Mouse (Mus musculus): Measurements from ENCODE around the gene Gadd45gip1. TPM values are rescaled to one million over a fixed set of nuclear protein-coding genes. Genes with fewer than 3 reads are reported as not detected.
A peak's percentile ranks its signal among the peaks of the same experiment; 100 is the strongest.

The Gadd45gip1 gene
- total RNA-seq (2021): 10 to 100 TPM; 17.7 to 23.0 TPM
- long read RNA-seq, experiment 1, transcript Gadd45gip1-201 (2 exons, 2,494 nt): major isoform, 62 of 466 reads
- long read RNA-seq, experiment 1, partial matches to known transcripts: 0 of 466 reads
- long read RNA-seq, experiment 1, other reads (novel, unspliced or antisense): 404 of 466 reads
- long read RNA-seq, experiment 2, transcript Gadd45gip1-201 (2 exons, 2,494 nt): major isoform, 101 of 611 reads
- long read RNA-seq, experiment 2, partial matches to known transcripts: 0 of 611 reads
- long read RNA-seq, experiment 2, other reads (novel, unspliced or antisense): 510 of 611 reads

- no peak for DNase-seq
- intact Hi-C loops (cut with DNase I): no loop called here
Measured at GRCm38 (mm10) chr8:84831490-84831889, at the start of gene Gadd45gip1. TSS of gene Gadd45gip1 (plus strand) at chr8:84831522.

GRCm38 (mm10) chr8:84781686-84782505, 49.4 kb upstream of the Gadd45gip1 start:
- intact Hi-C loops (cut with DNase I): loop anchor here (2.0 kb wide), 1 partner anchor 17 kb away; no protein-coding TSS in a partner anchor
- DNase-seq: peak in 1 of 2 experiments; percentile 26

- intact Hi-C loops (cut with DNase I): no loop called here
- DNase-seq: peak in 1 of 2 experiments; percentile 45
Measured at GRCm38 (mm10) chr8:84782680-84783079, 48.6 kb upstream of the Gadd45gip1 start.

GRCm38 (mm10) chr8:84783198-84783918, 48.0 kb upstream of the Gadd45gip1 start:
- DNase-seq: no peak
- intact Hi-C loops (cut with DNase I): no loop called here

GRCm38 (mm10) chr8:84783919-84784581, 47.3 kb upstream of the Gadd45gip1 start:
- intact Hi-C loops (cut with DNase I): no loop called here
- DNase-seq: peak; percentile 53 to 58

GRCm38 (mm10) chr8:84784681-84785505, 46.4 kb upstream of the Gadd45gip1 start:
- intact Hi-C loops (cut with DNase I): no loop called here
- peak in 1 of 2 experiments; percentile 46 for DNase-seq

- intact Hi-C loops (cut with DNase I): no loop called here
- DNase-seq: no peak
Measured at GRCm38 (mm10) chr8:84785506-84785755, 45.9 kb upstream of the Gadd45gip1 start.

GRCm38 (mm10) chr8:84785756-84786677, 45.3 kb upstream of the Gadd45gip1 start:
- peak; percentile 71 to 77 for DNase-seq
- intact Hi-C loops (cut with DNase I): no loop called here

GRCm38 (mm10) chr8:84786801-84787467, 44.4 kb upstream of the Gadd45gip1 start:
- no peak for DNase-seq
- intact Hi-C loops (cut with DNase I): no loop called here

- intact Hi-C loops (cut with DNase I): no loop called here
- DNase-seq: no peak
Measured at GRCm38 (mm10) chr8:84787523-84788302, 43.6 kb upstream of the Gadd45gip1 start.

GRCm38 (mm10) chr8:84788896-84789295, 42.4 kb upstream of the Gadd45gip1 start:
- DNase-seq: peak; percentile 76 to 85
- intact Hi-C loops (cut with DNase I): no loop called here

- peak in 1 of 2 experiments; percentile 23 for DNase-seq
- intact Hi-C loops (cut with DNase I): no loop called here
Measured at GRCm38 (mm10) chr8:84789345-84789744, 42.0 kb upstream of the Gadd45gip1 start.

- peak; percentile 63 to 69 for DNase-seq
- intact Hi-C loops (cut with DNase I): no loop called here
Measured at GRCm38 (mm10) chr8:84789855-84790486, 41.4 kb upstream of the Gadd45gip1 start.

GRCm38 (mm10) chr8:84790537-84790936, 40.8 kb upstream of the Gadd45gip1 start:
- intact Hi-C loops (cut with DNase I): no loop called here

GRCm38 (mm10) chr8:84792429-84792947, 38.8 kb upstream of the Gadd45gip1 start:
- intact Hi-C loops (cut with DNase I): no loop called here
- DNase-seq: no peak

More at GRCm38 (mm10) chr8:84790537-84790936, 40.8 kb upstream of the Gadd45gip1 start:
- peak in 1 of 2 experiments; percentile 29 for DNase-seq

GRCm38 (mm10) chr8:84793134-84793533, 38.2 kb upstream of the Gadd45gip1 start:
- intact Hi-C loops (cut with DNase I): no loop called here
- no peak for DNase-seq

Data from gastrocnemius, postnatal 36 days (tissue).